Mouse (Mus musculus) adrenal gland (tissue): Measurements from ENCODE around the gene Bckdhb.
"Not testable (repeated sequence)": the region's sequence is repeated elsewhere in the genome, so short reads cannot be mapped to it uniquely, and the experiment has no call there.

ENCODE experiments used
- intact Hi-C: fragments of 180-260 bp; cut with DNase I; formaldehyde crosslinking; loops from one replicate; pipeline ENCODE4 v1.15.1; 2025

The Bckdhb gene

DNA sequence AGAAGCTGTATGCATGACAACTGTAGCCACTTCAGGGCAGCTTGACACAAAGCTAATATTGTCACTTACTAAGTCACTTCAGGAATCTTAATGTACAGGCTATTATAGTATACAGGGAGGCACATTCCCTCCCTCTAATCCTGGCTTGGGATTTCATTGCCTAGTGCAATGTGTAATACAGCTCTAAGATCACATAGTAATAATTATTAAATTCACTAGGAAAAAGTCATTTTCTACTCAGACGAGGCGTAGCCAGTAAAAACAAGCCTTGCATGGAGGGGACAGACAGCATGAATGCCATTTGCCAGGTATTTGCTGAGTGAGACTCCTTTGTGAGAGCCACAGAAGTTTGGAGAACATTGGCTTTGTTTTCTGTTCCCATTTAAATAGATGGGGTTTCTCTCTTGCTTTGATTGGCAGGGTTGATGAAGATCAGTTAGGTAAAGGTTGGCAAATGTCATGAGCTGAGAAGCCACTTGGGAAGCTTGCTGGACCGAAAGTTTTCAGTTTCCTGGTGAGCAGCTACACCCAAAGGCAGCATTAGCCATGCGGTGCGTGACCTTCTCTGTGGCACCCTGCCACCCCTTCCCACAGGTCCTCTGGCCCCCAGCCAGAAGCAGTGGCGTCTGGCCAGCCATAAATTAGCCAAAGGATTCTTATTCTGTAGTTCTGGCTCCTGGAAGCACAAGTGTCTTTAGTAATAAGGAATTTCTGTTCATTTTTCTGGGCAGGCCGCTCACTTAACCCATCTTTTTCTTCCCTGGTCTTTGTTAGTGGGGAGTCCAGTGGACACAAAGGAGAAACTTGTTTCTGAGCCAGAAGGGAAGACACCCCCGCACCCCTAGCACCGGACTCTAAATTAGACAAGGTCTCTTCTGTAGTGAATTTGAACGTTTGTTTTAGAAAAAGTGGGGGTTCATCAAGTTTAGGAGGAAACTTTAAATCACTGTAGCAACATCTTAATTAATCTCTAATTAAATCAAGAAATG lies 37.4 kb downstream of the Bckdhb start:
- intact Hi-C loops = no loop called here

DNA sequence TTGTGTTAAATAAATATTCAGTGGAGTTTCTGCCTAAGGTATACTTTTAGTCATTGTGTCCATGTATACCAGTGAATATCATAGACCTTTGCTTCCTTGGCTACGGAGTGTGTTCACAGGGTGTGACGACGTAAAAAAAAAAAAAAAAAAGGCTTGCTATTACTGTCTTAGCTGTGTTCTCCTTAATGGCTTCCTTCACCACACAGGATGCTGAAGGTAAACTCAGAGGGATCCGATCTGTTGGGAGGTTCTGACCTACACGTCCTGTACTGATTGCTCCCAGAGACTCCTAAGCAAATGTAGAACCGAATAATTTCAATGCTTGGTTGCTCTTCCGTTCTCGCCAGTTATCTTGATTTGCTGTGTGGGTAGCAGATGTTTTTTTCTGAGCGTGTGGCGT lies 38.4 kb downstream of the Bckdhb start:
- intact Hi-C loops = no loop called here

GRCm38 (mm10) chr9:83964376-83964775 lies 39.4 kb downstream of the Bckdhb start:
- intact Hi-C loops = no loop called here

DNA sequence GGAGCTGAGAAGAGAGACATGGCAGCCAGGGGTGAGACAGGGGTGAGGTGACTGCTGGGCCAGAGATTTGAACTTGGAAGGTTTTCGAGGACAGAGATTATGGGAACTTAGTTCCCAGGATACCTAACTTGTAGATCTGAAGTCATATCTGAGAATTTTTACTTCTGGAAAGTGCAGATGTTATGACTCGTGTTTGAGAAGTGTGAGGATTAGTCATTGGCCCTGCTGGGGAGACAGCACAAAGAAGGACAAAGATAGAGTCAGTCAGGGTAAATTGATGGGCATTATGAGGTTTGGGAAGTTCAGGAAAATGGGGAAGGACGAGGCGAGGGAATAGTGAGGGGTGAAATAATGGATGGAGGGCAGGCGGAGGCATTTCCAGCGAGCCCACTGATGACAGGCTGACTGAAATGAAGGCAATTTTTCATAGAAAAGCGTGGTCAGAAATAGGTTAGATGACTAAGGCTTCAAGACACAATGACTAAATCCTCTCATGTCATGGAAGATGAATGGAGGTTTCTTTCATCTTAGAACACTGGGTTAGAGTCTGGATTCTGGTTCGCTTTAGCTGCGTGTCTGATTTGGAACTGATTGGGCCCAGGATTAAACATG lies 42.6 kb downstream of the Bckdhb start:
- intact Hi-C loops = no loop called here

DNA sequence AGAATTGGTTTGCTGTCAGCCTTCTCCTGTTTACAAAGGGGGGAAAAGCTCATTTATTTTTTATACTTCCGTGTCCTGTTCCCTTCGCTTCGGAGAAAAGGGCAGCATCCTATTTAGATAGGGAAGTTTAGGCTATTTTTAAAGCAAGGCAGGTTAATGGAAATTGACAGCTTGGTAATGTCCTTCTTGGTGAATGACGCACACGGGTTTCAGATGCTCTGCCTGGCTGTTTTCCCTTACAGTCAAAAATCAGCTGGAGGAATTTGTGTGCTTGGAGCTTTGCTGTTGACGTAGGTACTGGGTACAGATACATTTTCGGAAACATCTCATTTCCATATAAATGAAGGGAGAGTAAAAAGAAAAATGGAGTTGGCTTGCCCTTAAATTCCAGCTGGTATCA lies 44.4 kb downstream of the Bckdhb start:
- intact Hi-C loops = no loop called here

DNA sequence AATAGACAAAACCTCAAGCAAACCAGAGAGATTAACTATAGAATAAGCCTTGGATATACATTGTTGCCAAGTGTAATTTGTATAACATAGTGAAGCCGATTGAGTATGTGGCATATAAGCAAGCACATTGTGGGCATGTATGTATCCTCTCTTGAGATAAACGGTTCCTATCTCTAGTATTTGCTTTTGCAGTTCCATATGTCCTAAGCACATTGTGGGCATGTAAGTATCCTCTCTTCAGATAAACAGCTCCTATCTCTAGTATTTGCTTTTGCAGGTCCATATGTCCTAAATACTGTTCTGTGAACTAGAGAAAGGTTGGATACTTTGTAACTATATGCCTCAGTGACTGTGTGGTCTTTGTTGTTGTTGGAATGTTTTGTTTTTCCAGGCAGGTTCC lies 48.5 kb downstream of the Bckdhb start:
- intact Hi-C loops = no loop called here

DNA sequence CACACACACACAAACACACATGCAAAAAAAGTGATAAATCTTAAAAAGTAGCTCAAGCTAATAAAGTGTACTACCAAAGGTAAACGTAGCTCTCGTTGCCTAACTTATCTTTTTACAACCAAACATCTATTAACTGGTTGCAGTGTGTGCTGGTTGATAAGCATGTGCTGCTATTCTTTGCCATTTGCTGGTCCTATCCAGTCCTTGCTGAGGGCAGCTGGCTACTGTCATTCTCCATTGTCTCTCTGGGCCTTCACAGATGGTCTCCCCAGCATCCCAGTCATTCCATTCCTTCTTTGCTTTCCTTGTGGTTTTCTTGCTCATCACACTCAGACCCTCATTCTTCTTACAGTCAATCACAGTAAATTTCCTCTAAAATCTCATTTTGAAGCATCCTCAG lies 50.9 kb downstream of the Bckdhb start:
- intact Hi-C loops = no loop called here

DNA sequence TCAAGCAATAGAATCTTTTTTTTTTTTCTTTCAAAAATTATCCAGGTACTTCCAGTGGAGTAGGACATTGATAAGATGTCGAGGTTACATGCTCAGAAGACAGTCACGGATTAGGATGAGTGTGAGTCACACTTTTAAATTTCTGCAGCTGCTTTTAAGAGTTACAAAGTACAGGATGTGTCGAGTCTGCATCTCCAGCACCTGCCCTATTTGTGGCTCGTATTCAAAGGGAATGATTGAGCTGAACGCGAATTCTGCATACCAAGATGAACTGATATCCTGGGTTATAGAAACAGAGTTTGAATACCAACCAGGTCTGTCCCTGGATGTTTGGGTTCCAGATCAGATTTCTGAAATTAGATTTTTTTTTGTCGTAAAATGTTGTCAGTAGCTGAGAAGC lies 56.3 kb downstream of the Bckdhb start:
- intact Hi-C loops = no loop called here

DNA sequence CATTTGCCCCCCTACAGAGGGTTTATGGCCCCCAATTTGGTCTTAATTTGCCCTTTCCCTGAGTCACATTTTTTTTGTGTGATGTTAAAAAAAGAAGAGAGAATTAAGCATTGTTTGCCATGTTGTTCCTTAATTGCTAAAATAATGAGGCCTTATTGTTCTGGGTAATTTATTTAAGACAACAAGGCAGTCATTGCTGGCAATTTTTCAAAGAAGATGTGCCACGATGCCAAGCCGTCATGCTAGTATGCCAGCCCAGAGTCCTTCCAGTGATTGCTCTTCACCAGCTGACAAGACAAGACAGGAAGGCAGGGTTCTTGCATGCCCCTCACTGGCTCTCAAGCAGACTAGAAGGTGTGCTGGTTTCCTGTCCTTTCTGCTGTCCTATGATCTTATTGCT lies 84.0 kb downstream of the Bckdhb start:
- intact Hi-C loops = no loop called here

DNA sequence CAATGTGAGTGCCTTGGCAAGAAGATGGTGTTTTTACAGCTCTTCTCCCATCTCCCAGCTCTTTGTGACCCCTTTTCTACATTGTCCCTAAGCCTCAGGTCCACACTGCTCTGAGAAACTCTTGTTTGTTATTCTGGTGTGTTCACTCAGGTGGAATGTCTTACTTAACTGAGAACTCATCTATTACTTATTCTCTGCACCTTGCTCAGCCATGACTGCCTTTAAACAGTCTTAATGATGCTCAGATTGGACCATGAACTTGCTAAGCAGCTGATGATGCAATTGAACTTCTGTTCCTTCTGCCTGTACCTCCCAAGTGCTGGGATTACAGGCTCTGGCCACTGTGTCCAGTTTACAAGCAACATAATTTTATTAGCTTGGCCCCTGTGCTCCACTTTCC lies 86.2 kb downstream of the Bckdhb start:
- intact Hi-C loops = no loop called here

- intact Hi-C loops = not testable (repeated sequence)
Measured at GRCm38 (mm10) chr9:84018141-84018540, 93.2 kb downstream of the Bckdhb start.

GRCm38 (mm10) chr9:84019627-84020026 lies 94.7 kb downstream of the Bckdhb start:
- intact Hi-C loops = no loop called here

DNA sequence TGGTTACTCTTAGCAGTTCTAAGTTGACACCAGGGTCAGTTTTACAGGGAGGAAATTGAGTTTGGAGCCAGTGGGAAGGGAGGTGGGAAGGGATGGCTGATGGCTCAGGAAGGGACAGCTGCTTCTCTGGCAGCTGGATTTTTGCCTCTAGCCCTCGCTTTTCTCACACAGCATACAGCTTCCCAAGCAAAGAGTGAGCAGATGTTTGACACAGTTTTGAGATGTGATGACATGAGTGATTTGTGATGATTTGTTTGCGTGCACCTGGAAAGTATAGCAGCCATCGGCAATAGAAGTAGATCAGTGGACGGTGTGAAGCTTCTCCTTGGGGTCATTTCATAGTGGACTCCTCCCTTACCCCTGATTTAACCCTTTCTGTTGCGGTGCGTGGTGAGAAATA lies 96.2 kb downstream of the Bckdhb start:
- intact Hi-C loops = no loop called here

DNA sequence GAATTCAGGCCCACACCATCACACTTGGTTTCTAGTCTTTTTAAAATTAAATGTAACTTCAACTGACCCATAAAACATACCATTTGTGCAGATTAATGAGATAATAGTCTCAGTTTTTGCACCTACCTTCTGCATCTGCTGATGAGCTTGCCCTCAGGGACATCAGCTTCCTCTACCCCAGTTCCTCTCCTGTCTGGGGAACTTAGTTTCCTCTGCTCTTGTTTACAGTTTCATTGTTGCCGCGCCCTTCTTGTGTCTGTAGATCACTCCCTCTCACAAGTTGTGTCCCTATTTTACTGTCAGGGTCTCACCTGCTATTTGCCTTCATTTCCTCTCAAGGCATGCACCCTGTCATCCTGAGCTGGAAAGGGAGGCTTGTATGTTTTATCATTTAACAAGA lies 103.2 kb downstream of the Bckdhb start:
- intact Hi-C loops = no loop called here

DNA sequence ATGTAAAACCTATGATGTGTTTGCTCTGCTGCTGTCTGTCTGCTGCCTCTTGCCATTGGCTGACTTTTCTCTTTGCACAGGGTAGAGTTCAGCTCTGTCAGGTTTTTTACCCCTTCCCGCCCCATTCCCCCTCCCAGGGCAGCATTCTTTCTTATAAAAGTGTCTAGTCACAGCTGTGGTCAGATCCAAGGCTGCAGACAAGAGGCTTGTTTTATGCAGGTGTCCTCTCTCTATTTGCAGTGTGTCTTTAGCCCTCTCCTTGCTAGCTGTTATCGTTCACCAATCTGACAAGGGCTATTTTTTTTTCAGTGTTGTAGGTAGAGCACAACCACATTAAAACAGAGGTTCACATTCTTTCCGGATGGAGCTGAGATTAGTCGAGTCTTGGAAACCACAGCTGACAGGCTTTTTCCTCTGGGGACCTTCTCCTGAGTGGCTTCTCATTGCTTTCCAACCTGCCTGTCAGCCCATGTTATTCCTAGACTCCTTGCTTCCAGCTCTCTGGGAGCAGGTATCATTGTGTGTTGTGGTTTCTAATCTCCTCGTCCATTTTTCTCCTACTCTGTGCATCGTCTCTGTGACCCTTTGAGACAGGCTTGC lies 105.8 kb downstream of the Bckdhb start:
- intact Hi-C loops = no loop called here

DNA sequence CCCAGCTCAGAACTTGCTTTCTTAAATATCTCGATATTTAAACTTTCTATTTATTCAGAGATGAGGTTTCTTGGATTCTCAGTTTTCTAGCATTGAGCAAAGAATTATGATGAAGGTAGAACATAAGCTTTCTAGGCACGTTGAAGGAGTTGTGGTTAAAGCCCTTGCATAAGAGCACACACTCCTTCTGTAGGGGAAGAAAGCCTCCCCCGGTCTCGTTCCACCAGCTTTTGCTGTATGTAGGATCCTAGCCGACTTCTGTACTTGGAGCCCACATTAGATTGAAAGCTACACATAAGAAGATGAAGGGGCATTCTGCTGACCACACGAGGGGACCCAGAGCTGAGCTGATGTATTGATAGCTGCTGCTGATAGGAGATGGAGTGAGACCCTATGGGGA lies 106.5 kb downstream of the Bckdhb start:
- intact Hi-C loops = no loop called here

- intact Hi-C loops = no loop called here
Measured at GRCm38 (mm10) chr9:84032669-84033341, 107.9 kb downstream of the Bckdhb start.

DNA sequence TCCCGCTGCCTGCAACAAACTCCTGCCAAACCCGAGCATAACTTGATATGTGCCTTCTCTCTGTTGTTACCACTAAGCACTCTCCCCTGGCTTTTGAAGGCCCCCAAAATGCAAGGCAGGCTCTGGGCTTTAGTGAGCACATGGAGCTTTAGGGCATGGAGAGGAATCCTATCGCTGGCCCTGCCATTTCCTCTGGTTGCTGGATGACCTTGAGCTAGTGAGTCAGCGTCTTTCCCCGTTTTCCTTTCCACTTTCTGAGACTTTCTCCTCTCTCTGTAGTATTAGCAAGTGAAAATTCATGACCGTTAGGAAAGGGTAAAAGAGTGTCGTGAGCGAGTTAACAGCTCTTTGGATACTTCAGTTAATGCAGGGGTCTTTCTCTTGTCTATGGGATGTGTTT lies 111.1 kb downstream of the Bckdhb start:
- intact Hi-C loops = no loop called here

- intact Hi-C loops = no loop called here
Measured at GRCm38 (mm10) chr9:84037224-84037623, 112.3 kb downstream of the Bckdhb start.

DNA sequence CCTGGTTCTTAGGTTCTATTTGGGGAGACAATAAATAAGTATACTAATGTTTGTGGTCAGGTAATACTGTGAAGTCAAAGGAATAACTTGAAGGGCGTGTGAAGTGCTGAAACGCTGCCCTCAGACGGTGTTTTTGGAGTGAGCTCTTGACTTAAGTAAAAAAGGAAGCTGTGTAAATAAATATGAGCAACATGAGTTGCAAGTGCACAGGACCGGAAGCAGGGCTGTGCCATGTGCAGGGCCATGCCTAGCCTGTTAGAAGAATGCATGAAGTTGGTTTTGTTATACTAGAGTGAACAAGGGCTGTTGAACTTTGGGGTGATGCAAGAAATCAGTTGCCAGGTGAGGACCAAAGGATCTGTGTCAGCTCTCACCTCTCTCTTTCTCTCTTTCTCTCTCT lies 114.0 kb downstream of the Bckdhb start:
- intact Hi-C loops = no loop called here

- intact Hi-C loops = no loop called here
Measured at GRCm38 (mm10) chr9:84040376-84040775, 115.4 kb downstream of the Bckdhb start.
